Mouse (Mus musculus) gastrocnemius, adult 2 months (tissue): ENCODE measurements around the gene Fam184b. TPM values are rescaled to one million over a fixed set of nuclear protein-coding genes. Genes with fewer than 3 reads are reported as not detected.
"Not testable (repeated sequence)": the region's sequence is repeated elsewhere in the genome, so short reads cannot be mapped to it uniquely, and the experiment has no call there.

Source experiments
- DNase-seq: peaks from one replicate; pipeline ENCODE4 v3.0.0; 2022
- H3K27ac ChIP-seq: fragments of 200-600 bp; 2 replicates; pipeline ENCODE4 v1.8.1; 2022; ENCODE audit warnings: mild to moderate bottlenecking
- H3K4me3 ChIP-seq: fragments of 200-600 bp; 2 replicates; pipeline ENCODE4 v1.8.1; 2022; ENCODE audit warnings: mild to moderate bottlenecking, moderate library complexity
- CTCF ChIP-seq: fragments of 200-600 bp; IDR thresholded peaks from 2 replicates; pipeline ENCODE4 v1.8.1; 2022; ENCODE audit warnings: antibody characterized with exemption, mild to moderate bottlenecking, moderate library complexity
- intact Hi-C: fragments of 180-260 bp; cut with DNase I; formaldehyde crosslinking; loops from one replicate; pipeline ENCODE4 v1.15.1; 2025
- total RNA-seq, 2 experiments: library from RNA; stranded (reverse); gene quantifications; 2 replicates each; pipeline ENCODE4 v1.2.3; 2021

Gene Fam184b
- total RNA-seq, 2 experiments from 2014 or later: 0.41 to 0.61 TPM

- Histone ChIP-seq H3K4me3 (peak overlapping the region; percentile 78), H3K27ac (no peak overlapping the region)
- DNase-seq: no peak
- intact Hi-C loops: loop anchor here (2.0 to 5.0 kb wide), 3 partner anchors 134 to 194 kb away; partner anchors contain the start of gene Med28
- TF ChIP-seq CTCF: peak; percentile 67
Observed at GRCm38 (mm10) chr5:45668324-45668723, 28.9 kb upstream of the Fam184b start.

- DNase-seq, intact Hi-C loops, H3K4me3 ChIP-seq, H3K27ac ChIP-seq: not testable (repeated sequence)
Observed at GRCm38 (mm10) chr5:45658406-45658805, 19.0 kb upstream of the Fam184b start.

GRCm38 (mm10) chr5:45651026-45651703 is 11.8 kb upstream of the Fam184b start:
- intact Hi-C loops: no loop called here
- TF ChIP-seq CTCF: no peak
- no peak overlapping the region for H3K4me3 ChIP-seq
- DNase-seq: no peak
- H3K27ac ChIP-seq: no peak overlapping the region

DNA sequence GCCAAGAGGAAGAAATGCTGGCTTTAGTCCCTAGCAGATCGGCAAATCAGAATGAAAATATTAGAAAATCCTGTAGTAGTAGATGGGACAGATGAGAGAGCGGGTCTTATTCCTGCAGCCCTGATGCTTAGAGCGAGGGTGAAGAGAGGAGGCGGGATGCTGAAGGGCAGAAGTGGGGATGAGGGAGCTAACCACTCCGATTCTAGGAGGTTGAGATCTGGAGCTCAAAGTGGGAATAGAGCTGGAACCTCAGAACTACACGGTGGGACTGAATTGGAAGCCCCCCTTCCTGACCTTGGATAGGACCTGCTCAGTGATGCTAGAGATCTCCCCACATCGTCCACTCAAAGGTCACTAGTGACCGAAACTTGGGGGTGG is 290 bp upstream of the Fam184b start:
- no peak for DNase-seq
- no peak for TF ChIP-seq CTCF
- H3K27ac ChIP-seq: no peak overlapping the region
- intact Hi-C loops: no loop called here
- peak overlapping the region; percentile 73 for H3K4me3 ChIP-seq

DNA sequence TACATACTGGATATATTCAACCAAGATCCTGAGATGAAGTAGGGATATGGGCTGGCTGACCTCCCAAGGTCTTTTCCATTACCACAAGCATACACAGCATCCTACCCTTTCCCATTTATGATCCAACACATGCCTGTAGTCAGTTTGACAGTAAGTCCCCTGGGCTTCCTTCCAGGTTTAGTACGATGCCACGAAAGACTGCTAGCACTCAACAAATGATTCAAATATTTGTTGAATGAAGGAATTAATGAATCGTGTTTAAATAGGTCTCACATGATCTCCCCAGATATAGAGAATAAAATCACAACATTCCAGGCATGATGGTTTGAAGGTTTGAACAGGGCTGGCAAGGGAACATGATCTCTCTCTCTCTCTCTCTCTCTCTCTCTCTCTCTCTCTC is 1.0 kb downstream of the Fam184b start:
- Histone ChIP-seq H3K4me3 (no peak overlapping the region), H3K27ac (no peak overlapping the region)
- DNase-seq: no peak
- TF ChIP-seq CTCF: no peak
- intact Hi-C loops: no loop called here

DNA sequence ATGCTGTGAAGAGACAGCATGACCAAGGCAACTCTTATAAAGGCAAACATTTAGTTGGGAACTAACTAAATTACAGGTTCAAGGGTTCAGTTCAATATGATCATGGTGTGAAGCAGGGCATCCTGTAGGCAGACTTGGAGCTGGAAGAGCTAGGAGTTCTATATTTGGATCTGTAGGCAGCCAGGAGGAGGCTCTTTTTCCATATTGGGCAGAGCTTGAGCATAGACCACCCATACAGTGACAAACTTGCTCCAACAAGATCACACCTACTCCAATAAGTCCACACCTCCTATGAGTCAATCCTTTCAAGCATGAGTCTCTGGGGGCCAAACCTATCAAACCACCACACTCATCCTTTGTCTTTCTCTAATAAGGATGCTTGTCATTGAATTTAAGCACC is 9.9 kb downstream of the Fam184b start:
- intact Hi-C loops: no loop called here
- H3K4me3 ChIP-seq: no peak overlapping the region
- TF ChIP-seq CTCF: no peak
- H3K27ac ChIP-seq: no peak overlapping the region
- no peak for DNase-seq

GRCm38 (mm10) chr5:45627771-45628170 is 11.6 kb downstream of the Fam184b start:
- TF ChIP-seq CTCF: peak; percentile 1; the same call in 1 of the 2 replicates
- H3K27ac ChIP-seq: no peak overlapping the region
- intact Hi-C loops: no loop called here
- H3K4me3 ChIP-seq: no peak overlapping the region
- no peak for DNase-seq

DNA sequence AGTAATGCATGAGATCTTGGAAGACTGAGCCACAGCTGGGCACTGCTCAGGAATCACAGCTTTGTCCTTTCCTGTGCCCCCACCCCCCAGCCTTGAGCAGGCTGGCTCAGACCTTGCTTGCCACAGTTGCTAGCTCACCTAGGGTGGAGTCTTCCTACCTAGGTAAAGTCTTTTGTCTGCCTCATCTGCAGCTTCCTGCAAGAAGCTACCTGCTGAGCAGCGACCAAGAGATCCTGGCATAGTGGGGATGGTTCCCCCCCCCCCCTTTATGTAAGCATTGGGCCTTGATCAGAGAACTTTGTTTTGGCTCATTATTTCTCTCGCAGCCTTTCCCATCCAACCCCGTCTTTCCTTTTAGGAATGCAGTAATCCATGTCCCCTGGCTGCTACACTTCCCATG is 17.9 kb downstream of the Fam184b start:
- no peak for DNase-seq
- no peak overlapping the region for H3K27ac ChIP-seq
- H3K4me3 ChIP-seq: no peak overlapping the region
- TF ChIP-seq CTCF: no peak
- intact Hi-C loops: no loop called here

GRCm38 (mm10) chr5:45599056-45599455 is 40.4 kb downstream of the Fam184b start:
- no peak overlapping the region for H3K27ac ChIP-seq
- intact Hi-C loops: no loop called here
- no peak for DNase-seq
- H3K4me3 ChIP-seq: no peak overlapping the region
- no peak for TF ChIP-seq CTCF

GRCm38 (mm10) chr5:45595363-45596039 is 43.9 kb downstream of the Fam184b start:
- H3K27ac ChIP-seq: no peak overlapping the region
- intact Hi-C loops: no loop called here
- TF ChIP-seq CTCF: no peak
- H3K4me3 ChIP-seq: no peak overlapping the region
- no peak for DNase-seq

GRCm38 (mm10) chr5:45593276-45593675 is 46.1 kb downstream of the Fam184b start:
- DNase-seq: no peak
- H3K4me3 ChIP-seq: no peak overlapping the region
- TF ChIP-seq CTCF: no peak
- H3K27ac ChIP-seq: no peak overlapping the region
- intact Hi-C loops: no loop called here

DNA sequence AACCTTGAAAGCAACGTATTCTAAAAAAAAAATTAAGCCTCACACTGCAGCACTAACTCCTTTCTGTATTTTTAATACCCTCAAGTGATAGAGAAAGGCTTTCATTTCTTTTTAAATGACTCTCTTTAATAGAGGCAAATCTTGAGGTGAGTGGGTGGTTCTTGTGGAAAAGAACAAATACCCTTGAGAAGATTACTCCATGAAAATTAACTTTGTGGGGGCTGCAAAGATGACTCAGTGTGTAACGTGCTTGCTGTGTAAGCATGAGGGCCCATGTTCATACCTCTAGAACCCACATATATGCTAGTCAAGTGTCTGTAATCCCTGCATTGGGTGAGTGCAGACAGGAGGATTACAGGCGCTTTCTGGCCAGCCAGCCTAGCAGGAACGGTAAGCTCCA is 49.3 kb downstream of the Fam184b start:
- intact Hi-C loops: no loop called here
- DNase-seq: no peak
- Histone ChIP-seq H3K4me3 (no peak overlapping the region), H3K27ac (no peak overlapping the region)
- no peak for TF ChIP-seq CTCF

- H3K27ac ChIP-seq: no peak overlapping the region
- intact Hi-C loops: no loop called here
- no peak for TF ChIP-seq CTCF
- no peak overlapping the region for H3K4me3 ChIP-seq
- no peak for DNase-seq
Observed at GRCm38 (mm10) chr5:45584601-45585000, 54.8 kb downstream of the Fam184b start.

GRCm38 (mm10) chr5:45580279-45580678 is 59.1 kb downstream of the Fam184b start:
- H3K27ac ChIP-seq: no peak overlapping the region
- DNase-seq: no peak
- H3K4me3 ChIP-seq: no peak overlapping the region
- no peak for TF ChIP-seq CTCF
- intact Hi-C loops: no loop called here
